Mouse (Mus musculus): ENCODE measurements at regions not wholly inside any gene's neighbourhood (a gene's known extent, or its start where the extent isn't known, plus 50 kb on each side); places are given as distances from the start of the nearest gene placed in this dataset.

DNA sequence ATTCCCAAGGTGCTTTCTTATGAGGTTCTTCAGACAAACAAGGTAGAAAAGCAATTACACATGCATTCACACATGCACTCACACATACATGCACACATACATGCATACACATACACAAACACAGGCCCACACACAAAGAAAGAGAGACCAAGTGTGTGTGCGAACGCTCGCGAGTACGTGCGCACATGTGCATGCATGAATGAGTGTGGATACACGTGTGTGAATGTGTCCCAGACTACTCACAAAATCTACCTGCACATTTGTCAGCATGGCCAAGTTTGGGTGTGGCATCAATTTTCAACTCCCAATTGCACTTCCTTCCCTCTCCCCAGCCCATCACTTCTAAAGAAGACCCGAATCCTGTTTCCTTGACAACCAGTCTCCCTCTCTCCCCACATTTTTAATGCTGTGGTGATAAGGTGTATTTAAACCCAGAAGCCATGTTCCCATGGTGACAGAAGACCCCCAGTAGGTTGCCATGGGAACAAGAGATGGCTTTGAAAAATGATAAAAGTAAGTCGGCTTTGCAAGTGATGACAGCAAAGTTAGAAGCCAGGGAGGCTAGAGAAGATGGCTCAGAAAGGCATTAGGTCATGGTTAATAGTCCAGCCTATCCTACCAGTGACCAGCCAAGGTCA lies 206.3 kb downstream of the Rpl10-ps3 start:
- TF ChIP-seq CTCF (IDR thresholded peaks at IDR 0.05; ENCODE audit: low read depth) = no peak
- TF ChIP-seq EP300 (IDR thresholded peaks at IDR 0.05; ENCODE audit: low read depth) = no peak
